Mouse (Mus musculus): ENCODE data around the gene Hoxd9.

Hoxd9 gene

GRCm38 (mm10) chr2:74698201-74699052 lies 900 bp downstream of the Hoxd9 start:
- peak; percentile 53 for DNase-seq (ENCODE audit: low spot score)

- no peak for DNase-seq (ENCODE audit: low spot score)
Observed at GRCm38 (mm10) chr2:74699053-74699430, 1.5 kb downstream of the Hoxd9 start.

GRCm38 (mm10) chr2:74699664-74700545 lies 2.4 kb downstream of the Hoxd9 start:
- DNase-seq (ENCODE audit: low spot score), result no peak

- no peak for DNase-seq (ENCODE audit: low spot score)
Observed at GRCm38 (mm10) chr2:74700546-74701112, 3.1 kb downstream of the Hoxd9 start.

- DNase-seq (ENCODE audit: low spot score), result peak; percentile 85
Observed at GRCm38 (mm10) chr2:74701949-74702819, 4.7 kb downstream of the Hoxd9 start.

- DNase-seq (ENCODE audit: low spot score), result no peak
Observed at GRCm38 (mm10) chr2:74702820-74703219, 5.3 kb downstream of the Hoxd9 start.

- DNase-seq (ENCODE audit: low spot score), result no peak
Observed at GRCm38 (mm10) chr2:74703317-74703716, 5.8 kb downstream of the Hoxd9 start.

- no peak for DNase-seq (ENCODE audit: low spot score)
Observed at GRCm38 (mm10) chr2:74703720-74704392, 6.3 kb downstream of the Hoxd9 start.

GRCm38 (mm10) chr2:74704393-74704998 lies 7.0 kb downstream of the Hoxd9 start, which contains the start of gene Hoxd8:
Gene Hoxd8 (plus strand): TSS chr2:74704615.
- DNase-seq (ENCODE audit: low spot score), result peak; percentile 88

GRCm38 (mm10) chr2:74704999-74705466 lies 7.5 kb downstream of the Hoxd9 start:
- peak; percentile 53 for DNase-seq (ENCODE audit: low spot score)

- peak; percentile 70 for DNase-seq (ENCODE audit: low spot score)
Observed at GRCm38 (mm10) chr2:74705467-74706089, 8.1 kb downstream of the Hoxd9 start.

GRCm38 (mm10) chr2:74706393-74706960 lies 8.9 kb downstream of the Hoxd9 start:
- no peak for DNase-seq (ENCODE audit: low spot score)

- DNase-seq (ENCODE audit: low spot score), result no peak
Observed at GRCm38 (mm10) chr2:74707599-74707998, 10.1 kb downstream of the Hoxd9 start.

GRCm38 (mm10) chr2:74708676-74709075 lies 11.1 kb downstream of the Hoxd9 start:
- DNase-seq (ENCODE audit: low spot score), result peak; percentile 38

GRCm38 (mm10) chr2:74709465-74710419 lies 12.2 kb downstream of the Hoxd9 start:
- no peak for DNase-seq (ENCODE audit: low spot score)

GRCm38 (mm10) chr2:74710929-74711543 lies 13.5 kb downstream of the Hoxd9 start:
- DNase-seq (ENCODE audit: low spot score), result no peak

GRCm38 (mm10) chr2:74711721-74712621 lies 14.4 kb downstream of the Hoxd9 start, which contains the start of the genes Hoxd3 and Hoxd4:
Gene Hoxd3 (plus strand): TSS chr2:74711927.
Gene Hoxd4 (plus strand): TSS chr2:74711929.
- DNase-seq (ENCODE audit: low spot score), result peak; percentile 63

Data from urinary bladder, postnatal 14 days (tissue).